ENCODE assay signal across 9 mouse cellular contexts in genomic region chr1:134435414-134435813, GRCm38 (mm10). TPM values are rescaled to one million over a fixed set of nuclear protein-coding genes. Genes with fewer than 3 reads are reported as not detected.
DNase-seq lines count a peak whose midpoint lies in the region; ATAC-seq and TF ChIP-seq lines count a peak whose summit lies in the region.
"Had no signal": no experiment of that assay in that cellular context is flagged by ENCODE, and none has a peak within 500 bp of the region (broad histone marks: within the 10 kb centered on the region; RNA-seq: fewer than 3 reads in every experiment).

No protein-coding gene starts in this region.

- H3K9me3 ChIP-seq in CH12.LX (replicated peaks; ENCODE audit: low read length) = no peaks in the 10 kb centered on the region
- H3K9me3 ChIP-seq in megakaryocyte, embryonic 14.5 days = 0 out of 2 replicates have a peak, but pooled peaks cover 4% of the 10 kb centered on the region
- H3K9me3 ChIP-seq: stomach, embryonic 15.5 days had no signal

- TF ChIP-seq EP300 in CH12.LX (IDR thresholded peaks at IDR 0.05; ENCODE audit: low read length) = peak; percentile 58

- peaks cover 2% of the 10 kb centered on the region; the same call in 1 of the 2 replicates for H3K79me2 ChIP-seq in CH12.LX (replicated peaks; ENCODE audit: control insufficient read depth, extremely low read depth, insufficient read depth, poor library complexity, severe bottlenecking)

- TF ChIP-seq RAD21 in CH12.LX (IDR thresholded peaks at IDR 0.05; ENCODE audit: low read depth, low read length) = peak; percentile 49

- no peak for ATAC-seq in inflammation-experienced regulatory T-cells, adult 6 months
- no peak for ATAC-seq in activated CD4-positive, CD25-positive, alpha-beta regulatory T cell, adult 4 months

- H3K27me3 ChIP-seq in CH12.LX (replicated peaks) = no peaks in the 10 kb centered on the region
- H3K27me3 ChIP-seq in megakaryocyte, embryonic 14.5 days (replicated peaks) = no peaks in the 10 kb centered on the region
- H3K27me3 ChIP-seq: stomach, embryonic 15.5 days had no signal

- peaks cover 2 to 14% of the 10 kb centered on the region in 2 experiments; a peak in 2 of 4 replicates for H3K4me1 ChIP-seq in CH12.LX (ENCODE audit: control insufficient read depth in 1 of 2, insufficient read depth in 2 of 2)
- peaks cover 14% of the 10 kb centered on the region for H3K4me1 ChIP-seq in megakaryocyte, embryonic 14.5 days
- H3K4me1 ChIP-seq: stomach, embryonic 15.5 days had no signal

- H3K9ac ChIP-seq in CH12.LX (ENCODE audit: insufficient read depth, low read depth) = peak overlapping the region; percentile 84
- H3K9ac ChIP-seq: stomach, embryonic 15.5 days had no signal

- in situ Hi-C loops in CH12.LX (cut with MboI; ENCODE audit: low pct_ligation_motif_present, low pct_unique_long_range_greater_than_20kb, low sequenced_read_pairs) = no loop called here

- no peak overlapping the region for H3K27ac ChIP-seq in CH12.LX (ENCODE audit: insufficient read depth, low read depth)
- H3K27ac ChIP-seq: stomach, embryonic 15.5 days had no signal

- TF ChIP-seq POLR2A in CH12.LX (IDR thresholded peaks at IDR 0.05; ENCODE audit: low read depth, low read length) = peak; percentile 43; the same call in 1 of the 2 replicates

- H3K4me2 ChIP-seq in CH12.LX (ENCODE audit: insufficient read depth, low read depth, poor library complexity, severe bottlenecking) = peak overlapping the region; percentile 85
- H3K4me2 ChIP-seq: stomach, embryonic 15.5 days had no signal

- DNase-seq in heart, postnatal 4 days = peak; percentile 40
- no peak for DNase-seq in heart, adult 8-10 months (ENCODE audit: low spot score)
- peak; percentile 89 for DNase-seq in CH12.LX (ENCODE audit: extremely low read depth)
- peak; percentile 57 for DNase-seq in c-Kit-positive CD71-negative TER-119-negative erythroid progenitor cells, embryonic 14.5 days (ENCODE audit: low read depth)
- DNase-seq in adrenal gland, adult 8-10 months = no peak

- H3K4me3 ChIP-seq in CH12.LX (replicated peaks in 1 of 3; ENCODE audit: low read depth in 2 of 3, low read length in 2 of 3, poor library complexity in 1 of 3) = peak overlapping the region; percentile 46 to 56 (median 50)
- H3K4me3 ChIP-seq in megakaryocyte, embryonic 14.5 days (replicated peaks) = peak overlapping the region; percentile 69
- H3K4me3 ChIP-seq: stomach, embryonic 15.5 days had no signal

- H3K36me3 ChIP-seq in CH12.LX (replicated peaks in 1 of 2; ENCODE audit: control insufficient read depth in 1 of 2, insufficient read depth in 1 of 2, low read length in 1 of 2) = peaks cover 25 to 44% of the 10 kb centered on the region in 2 experiments
- peaks cover 34% of the 10 kb centered on the region for H3K36me3 ChIP-seq in megakaryocyte, embryonic 14.5 days (replicated peaks; ENCODE audit: low read length)

- TF ChIP-seq CTCF in CH12.LX (conservative IDR thresholded peaks at IDR 0.05 in 1 of 2, IDR thresholded peaks at IDR 0.05 in 1 of 2; ENCODE audit: low read depth in 2 of 2, low read length in 2 of 2) = peak; percentile 72 to 74

- dilution Hi-C loops in CH12.LX (cut with MboI; ENCODE audit: extremely low pct_ligation_motif_present, extremely low pct_unique_long_range_greater_than_20kb, low sequenced_read_pairs) = no loop called here

TF ChIP-seq in CH12.LX, 34 proteins besides CTCF, POLR2A, EP300 and RAD21 (continues in another document):
- peak; percentile 61 for TF ChIP-seq MXI1 (IDR thresholded peaks at IDR 0.05; ENCODE audit: low read depth, low read length)
- peak; percentile 39; the same call in 1 of the 2 replicates for TF ChIP-seq ETS1 (conservative IDR thresholded peaks at IDR 0.05; ENCODE audit: low read depth, low read length)
- peak; percentile 47; the same call in 1 of the 2 replicates for TF ChIP-seq JUND (conservative IDR thresholded peaks at IDR 0.05; ENCODE audit: low read depth, low read length)
- no peak for TF ChIP-seq GABPA (IDR thresholded peaks at IDR 0.05; ENCODE audit: insufficient replicate concordance, low read depth, low read length)
- TF ChIP-seq KAT2A (IDR thresholded peaks at IDR 0.05; ENCODE audit: insufficient replicate concordance, low read length) = no peak
- TF ChIP-seq SMC3 (IDR thresholded peaks at IDR 0.05; ENCODE audit: low read depth, low read length) = peak; percentile 59
- peak; percentile 45; the same call in 1 of the 2 replicates for TF ChIP-seq POLR2AphosphoS2 (IDR thresholded peaks at IDR 0.05; ENCODE audit: low read depth, low read length)
- TF ChIP-seq RCOR1 (conservative IDR thresholded peaks at IDR 0.05; ENCODE audit: low read depth, low read length) = 0 out of 2 replicates have a peak, but pooled peaks have one; percentile 31
- peak; percentile 89 for TF ChIP-seq SIN3A (IDR thresholded peaks at IDR 0.05; ENCODE audit: low read length)
- peak; percentile 55; the same call in 1 of the 2 replicates for TF ChIP-seq BHLHE40 (IDR thresholded peaks at IDR 0.05; ENCODE audit: low read depth, low read length)
- TF ChIP-seq E2F4 (IDR thresholded peaks at IDR 0.05; ENCODE audit: insufficient replicate concordance, low read depth, low read length) = 0 out of 2 replicates have a peak, but pooled peaks have one; percentile 62
- TF ChIP-seq USF2 (conservative IDR thresholded peaks at IDR 0.05; ENCODE audit: low read depth, low read length) = no peak
- peak; percentile 89 for TF ChIP-seq ELF1 (IDR thresholded peaks at IDR 0.05; ENCODE audit: low read depth, low read length)
- TF ChIP-seq ZKSCAN1 (IDR thresholded peaks at IDR 0.05; ENCODE audit: borderline replicate concordance, low read depth, low read length) = no peak
- peak; percentile 66; the same call in 1 of the 2 replicates for TF ChIP-seq TCF12 (IDR thresholded peaks at IDR 0.05; ENCODE audit: low read depth, low read length)
- peak; percentile 75 for TF ChIP-seq NELFE (IDR thresholded peaks at IDR 0.05; ENCODE audit: low read depth, low read length)

RNA-seq across cellular contexts. Expression of gene Klhl12, which starts 19.9 kb away (rescaled TPM):
- 10 to 100 TPM; 18.5 to 18.7 TPM for total RNA-seq in heart, postnatal 4 days (2021)
- total RNA-seq in heart, adult 8-10 months (2022) = 10 to 100 TPM; 20.3 to 23.6 (median 22.7) TPM
- total RNA-seq in CH12.LX (2012; rRNA removed) = 17.6 and 18.2 TPM in 2 replicates
- 20.6 and 20.8 TPM in 2 replicates for total RNA-seq in CH12.LX (2014; rRNA removed)
- polyA plus RNA-seq in CH12.LX (2012; ENCODE audit: insufficient read length, low read depth) = 17.5 and 19.1 TPM in 2 replicates
- polyA plus RNA-seq in megakaryocyte, embryonic 14.5 days (2012; ENCODE audit: insufficient read depth, low replicate concordance) = 0.20 TPM in 1 of 2 replicates, not detected in the other
- polyA plus RNA-seq in inflammation-experienced regulatory T-cells, adult 6 months (2017; shearing (Covaris generic)) = 10 to 100 TPM in 2 of 3 experiments, 1 to 10 TPM in 1; 8.7 to 15.5 (median 12.7) TPM
- 10 to 100 TPM; 10.7 to 12.2 TPM for polyA plus RNA-seq in activated CD4-positive, CD25-positive, alpha-beta regulatory T cell, adult 4 months (2017; shearing (Covaris generic))
- total RNA-seq in adrenal gland, adult 8-10 months (2022) = 10 to 100 TPM; 24.2 to 32.8 (median 26.4) TPM

RNA-seq across cellular contexts. Expression of gene Adipor1, which starts 20.2 kb away (rescaled TPM):
- total RNA-seq in heart, postnatal 4 days (2021) = 100 to 1,000 TPM; 126 to 130 TPM
- total RNA-seq in heart, adult 8-10 months (2022) = 100 to 1,000 TPM; 123 to 133 (median 130) TPM
- total RNA-seq in CH12.LX (2012; rRNA removed) (58.4 and 64.1 TPM in 2 replicates), CH12.LX (2014; rRNA removed) (83.7 and 94.0 TPM in 2 replicates)
- polyA plus RNA-seq in CH12.LX (2012; ENCODE audit: insufficient read length, low read depth) = 65.3 and 70.8 TPM in 2 replicates
- 65.2 and 119 TPM in 2 replicates for polyA plus RNA-seq in megakaryocyte, embryonic 14.5 days (2012; ENCODE audit: insufficient read depth, low replicate concordance)
- polyA plus RNA-seq in inflammation-experienced regulatory T-cells, adult 6 months (2017; shearing (Covaris generic)) = 10 to 100 TPM; 25.7 to 45.5 (median 33.0) TPM
- 10 to 100 TPM; 32.7 to 33.2 TPM for polyA plus RNA-seq in activated CD4-positive, CD25-positive, alpha-beta regulatory T cell, adult 4 months (2017; shearing (Covaris generic))
- 100 to 1,000 TPM; 123 to 151 (median 129) TPM for total RNA-seq in adrenal gland, adult 8-10 months (2022)

RNA-seq across cellular contexts. Expression of gene Cyb5r1, which starts 30.1 kb away (rescaled TPM):
- total RNA-seq in heart, postnatal 4 days (2021) = 10 to 100 TPM; 31.0 to 31.1 TPM
- 10 to 100 TPM; 23.4 to 28.6 (median 26.9) TPM for total RNA-seq in heart, adult 8-10 months (2022)
- 25.2 and 38.1 TPM in 2 replicates for total RNA-seq in CH12.LX (2012; rRNA removed)
- 17.5 and 18.6 TPM in 2 replicates for total RNA-seq in CH12.LX (2014; rRNA removed)
- polyA plus RNA-seq in CH12.LX (2012; ENCODE audit: insufficient read length, low read depth) = 43.6 and 44.3 TPM in 2 replicates
- 10.9 TPM in 1 of 2 replicates, not detected in the other for polyA plus RNA-seq in megakaryocyte, embryonic 14.5 days (2012; ENCODE audit: insufficient read depth, low replicate concordance)
- polyA plus RNA-seq in inflammation-experienced regulatory T-cells, adult 6 months (2017; shearing (Covaris generic)) = 10 to 100 TPM; 15.3 to 29.6 (median 23.0) TPM
- 10 to 100 TPM; 17.0 to 17.1 TPM for polyA plus RNA-seq in activated CD4-positive, CD25-positive, alpha-beta regulatory T cell, adult 4 months (2017; shearing (Covaris generic))
- 10 to 100 TPM; 34.8 to 55.8 (median 42.2) TPM for total RNA-seq in adrenal gland, adult 8-10 months (2022)

RNA-seq across cellular contexts. Expression of gene 4933406M09Rik, which starts 49.7 kb away (rescaled TPM):
- not detected for total RNA-seq in heart, postnatal 4 days (2021)
- not detected for total RNA-seq in heart, adult 8-10 months (2022)
- total RNA-seq in CH12.LX (2012; rRNA removed) (not detected in 2 replicates), CH12.LX (2014; rRNA removed) (not detected in 2 replicates)
- polyA plus RNA-seq in CH12.LX (2012; ENCODE audit: insufficient read length, low read depth) = not detected in 2 replicates
- polyA plus RNA-seq in megakaryocyte, embryonic 14.5 days (2012; ENCODE audit: insufficient read depth, low replicate concordance) = 0.16 TPM in 1 of 2 replicates, not detected in the other
- not detected for polyA plus RNA-seq in inflammation-experienced regulatory T-cells, adult 6 months (2017; shearing (Covaris generic))
- polyA plus RNA-seq in activated CD4-positive, CD25-positive, alpha-beta regulatory T cell, adult 4 months (2017; shearing (Covaris generic)) = not detected
- not detected for total RNA-seq in adrenal gland, adult 8-10 months (2022)
- polyA plus RNA-seq: stomach, embryonic 15.5 days had no signal

RNA-seq across cellular contexts. Expression of gene Rabif, which starts 59.0 kb away (rescaled TPM):
- 10 to 100 TPM; 12.6 to 12.7 TPM for total RNA-seq in heart, postnatal 4 days (2021)
- 1 to 10 TPM; 7.8 to 9.3 (median 8.2) TPM for total RNA-seq in heart, adult 8-10 months (2022)
- 12.5 and 14.6 TPM in 2 replicates for total RNA-seq in CH12.LX (2012; rRNA removed)
- 22.4 and 23.4 TPM in 2 replicates for total RNA-seq in CH12.LX (2014; rRNA removed)
- 17.2 and 22.9 TPM in 2 replicates for polyA plus RNA-seq in CH12.LX (2012; ENCODE audit: insufficient read length, low read depth)
- polyA plus RNA-seq in megakaryocyte, embryonic 14.5 days (2012; ENCODE audit: insufficient read depth, low replicate concordance) = 4.8 and 5.0 TPM in 2 replicates
- 10 to 100 TPM; 40.2 to 42.7 (median 41.7) TPM for polyA plus RNA-seq in inflammation-experienced regulatory T-cells, adult 6 months (2017; shearing (Covaris generic))
- 10 to 100 TPM; 34.2 to 42.6 TPM for polyA plus RNA-seq in activated CD4-positive, CD25-positive, alpha-beta regulatory T cell, adult 4 months (2017; shearing (Covaris generic))
- total RNA-seq in adrenal gland, adult 8-10 months (2022) = 10 to 100 TPM; 25.4 to 34.9 (median 30.4) TPM

Comparison
In these comparisons a context has a peak if more than half of its experiments do, and no peak if none do; other contexts are left out.
1. DNase-seq: peak in heart, postnatal 4 days (single experiment), CH12.LX (single experiment) and c-Kit-positive CD71-negative TER-119-negative erythroid progenitor cells, embryonic 14.5 days (single experiment); none in heart, adult 8-10 months (single experiment) and adrenal gland, adult 8-10 months (single experiment).